Mouse (Mus musculus) stomach, embryonic 14.5 days (tissue): ENCODE results near the gene A730049H05Rik. TPM values are rescaled to one million over a fixed set of nuclear protein-coding genes. Genes with fewer than 3 reads are reported as not detected.

ENCODE experiments used
- ATAC-seq: fragments of 200-750 bp; cut with Nextera tagmentation; 2 replicates; pipeline ENCODE4 v1.8.0; 2017; ENCODE audit warnings: low read depth, moderate TSS enrichment; ENCODE audit not compliant: insufficient number of reproducible peaks, insufficient read depth, low FRiP score
- H3K27ac ChIP-seq: fragments of 300-500 bp; sonication (generic); 2 replicates; pipeline ENCODE4 v1.5.1; 2014; ENCODE audit warnings: mild to moderate bottlenecking, low read length, moderate library complexity, mixed read lengths
- H3K27me3 ChIP-seq: fragments of 300-500 bp; sonication (generic); 2 replicates; pipeline ENCODE4 v1.6.1; 2014; ENCODE audit warnings: low read length, control low read depth, mixed read lengths; ENCODE audit not compliant: control insufficient read depth, insufficient read depth
- H3K36me3 ChIP-seq: fragments of 300-500 bp; sonication (generic); 2 replicates; pipeline ENCODE4 v1.6.1; 2014; ENCODE audit warnings: mild to moderate bottlenecking, control low read depth, low read length, moderate library complexity, mixed read lengths; ENCODE audit not compliant: control insufficient read depth, insufficient read depth
- H3K4me1 ChIP-seq: fragments of 300-500 bp; sonication (generic); 2 replicates; pipeline ENCODE4 v1.6.1; 2014; ENCODE audit warnings: low read length, control low read depth, mixed read lengths; ENCODE audit not compliant: control insufficient read depth, insufficient read depth
- H3K4me2 ChIP-seq: fragments of 300-500 bp; sonication (generic); replicated peaks from 2 replicates; pipeline ENCODE4 v1.6.1; 2014; ENCODE audit warnings: low read depth, low read length, control low read depth
- H3K4me3 ChIP-seq: fragments of 300-500 bp; sonication (generic); 2 replicates; pipeline ENCODE4 v1.5.1; 2014; ENCODE audit warnings: low read depth, low read length, control low read depth
- H3K9ac ChIP-seq: fragments of 300-500 bp; sonication (generic); replicated peaks from 2 replicates; pipeline ENCODE4 v1.6.1; 2014; ENCODE audit warnings: low read depth, mild to moderate bottlenecking, control low read depth, low read length, moderate library complexity, mixed read lengths
- H3K9me3 ChIP-seq: fragments of 300-500 bp; sonication (generic); 2 replicates; pipeline ENCODE4 v1.6.1; 2016; ENCODE audit warnings: low read depth, low read length, control low read depth; ENCODE audit not compliant: control insufficient read depth
- WGBS: fragments of 180-500 bp; shearing (Covaris S2); extraction: QIAGEN DNeasy Blood & Tissue Kit; methylation state at CpG from one replicate; pipeline ENCODE4 v1.1.7; 2014; 5-methylcytosine and 5-hydroxymethylcytosine counted together
- polyA plus RNA-seq: library from polyadenylated mRNA; unstranded; fragments of >200 nt; fragmentation: Nextera tagmentation; extraction: Ambion mirVana; gene quantifications from 2 replicates; pipeline ENCODE4 v1.2.1, GENCODE M21; 2014

The A730049H05Rik gene
- polyA plus RNA-seq, 1 experiment from 2014 or later, result 1.5 TPM

DNA sequence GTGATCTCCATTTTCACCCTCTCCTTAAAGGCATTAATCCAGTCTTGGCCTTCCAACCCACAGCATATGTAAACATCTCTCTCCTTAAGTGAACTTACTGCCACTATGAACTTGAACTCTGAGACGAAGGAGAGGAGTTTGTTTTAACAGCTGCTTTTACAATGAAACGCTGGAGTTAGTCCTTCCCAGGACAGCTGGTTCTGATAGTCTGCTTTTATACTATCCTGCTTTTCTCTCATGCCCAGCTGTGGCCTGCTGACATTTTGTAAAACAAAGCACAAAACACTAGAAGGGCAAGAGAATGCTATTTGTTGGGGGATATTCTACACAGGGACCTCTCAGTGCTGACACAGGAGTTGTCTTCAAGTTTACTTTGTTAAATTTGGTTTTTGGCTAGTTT lies 25.7 kb downstream of the A730049H05Rik start:
- Histone ChIP-seq H3K4me2 (no peak overlapping the region), H3K9me3 (no peaks in the 10 kb centered on the region), H3K36me3 (no peaks in the 10 kb centered on the region), H3K4me3 (no peak overlapping the region), H3K9ac (no peak overlapping the region), H3K27ac (no peak overlapping the region), H3K27me3 (no peaks in the 10 kb centered on the region), H3K4me1 (peaks cover 3% of the 10 kb centered on the region; the same call in 1 of the 2 replicates)
- ATAC-seq, result no peak
- 19% methylated on average over 2 of the region's 2 CpGs for WGBS

- no peaks in the 10 kb centered on the region for H3K36me3 ChIP-seq
- no peaks in the 10 kb centered on the region for H3K9me3 ChIP-seq
- H3K9ac ChIP-seq, result no peak overlapping the region
- no peak overlapping the region for H3K4me3 ChIP-seq
- no peaks in the 10 kb centered on the region for H3K27me3 ChIP-seq
- no peak overlapping the region for H3K27ac ChIP-seq
- ATAC-seq, result no peak
- H3K4me1 ChIP-seq, result peaks cover 3% of the 10 kb centered on the region; the same call in 1 of the 2 replicates
- WGBS, result 86% methylated on average over 2 of the region's 2 CpGs
- H3K4me2 ChIP-seq, result no peak overlapping the region
Measured at GRCm38 (mm10) chr6:92843474-92843873, 27.2 kb downstream of the A730049H05Rik start.

- Histone ChIP-seq H3K4me3 (no peak overlapping the region), H3K9me3 (no peaks in the 10 kb centered on the region), H3K27me3 (no peaks in the 10 kb centered on the region), H3K36me3 (peaks cover 7% of the 10 kb centered on the region; the same call in 1 of the 2 replicates), H3K9ac (no peak overlapping the region), H3K4me2 (no peak overlapping the region), H3K4me1 (peaks cover 3% of the 10 kb centered on the region; the same call in 1 of the 2 replicates), H3K27ac (no peak overlapping the region)
- no peak for ATAC-seq
- 70% methylated on average over 8 of the region's 8 CpGs for WGBS
Measured at GRCm38 (mm10) chr6:92845898-92846297, 29.6 kb downstream of the A730049H05Rik start.

GRCm38 (mm10) chr6:92846614-92847013 lies 30.3 kb downstream of the A730049H05Rik start:
- Histone ChIP-seq H3K27ac (no peak overlapping the region), H3K4me2 (no peak overlapping the region), H3K4me1 (peaks cover 3% of the 10 kb centered on the region; the same call in 1 of the 2 replicates), H3K9ac (no peak overlapping the region), H3K4me3 (no peak overlapping the region), H3K9me3 (no peaks in the 10 kb centered on the region), H3K36me3 (peaks cover 7% of the 10 kb centered on the region; the same call in 1 of the 2 replicates), H3K27me3 (no peaks in the 10 kb centered on the region)
- ATAC-seq, result no peak
- WGBS, result 54% methylated on average over 4 of the region's 4 CpGs

DNA sequence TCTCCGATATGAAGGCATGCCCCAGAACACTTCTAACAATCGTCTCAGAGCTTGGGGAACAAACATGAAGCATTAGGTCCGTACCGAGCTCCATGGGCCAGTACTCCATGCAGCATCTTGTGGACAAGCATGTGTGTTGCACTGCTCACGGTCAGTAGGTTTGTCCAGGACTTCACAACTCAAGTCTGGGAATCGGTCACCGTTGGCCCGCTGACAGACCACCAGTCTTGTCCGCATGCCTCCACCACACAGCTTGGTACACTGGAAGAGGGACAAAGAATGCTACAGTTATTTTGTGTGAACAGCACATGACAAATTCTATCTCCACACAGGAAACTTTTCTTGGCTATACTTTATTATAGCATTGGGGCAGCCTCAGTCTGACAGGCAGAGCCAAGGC lies 32.9 kb downstream of the A730049H05Rik start:
- ATAC-seq, result no peak
- H3K27ac ChIP-seq, result no peak overlapping the region
- H3K9ac ChIP-seq, result no peak overlapping the region
- H3K36me3 ChIP-seq, result peaks cover 7% of the 10 kb centered on the region; the same call in 1 of the 2 replicates
- WGBS, result 91% methylated on average over 9 of the region's 9 CpGs
- H3K4me3 ChIP-seq, result no peak overlapping the region
- H3K9me3 ChIP-seq, result no peaks in the 10 kb centered on the region
- no peak overlapping the region for H3K4me2 ChIP-seq
- H3K4me1 ChIP-seq, result no peaks in the 10 kb centered on the region; the same call in 1 of the 2 replicates
- no peaks in the 10 kb centered on the region for H3K27me3 ChIP-seq

- peaks cover 7% of the 10 kb centered on the region; the same call in 1 of the 2 replicates for H3K36me3 ChIP-seq
- H3K27ac ChIP-seq, result peak overlapping the region; percentile 39; the same call in 1 of the 2 replicates
- no peaks in the 10 kb centered on the region; the same call in 1 of the 2 replicates for H3K4me1 ChIP-seq
- H3K27me3 ChIP-seq, result no peaks in the 10 kb centered on the region
- no peak overlapping the region for H3K4me2 ChIP-seq
- no peak overlapping the region for H3K4me3 ChIP-seq
- peak; percentile 67; the same call in 1 of the 2 replicates for ATAC-seq
- WGBS, result 38% methylated on average over 5 of the region's 5 CpGs
- no peaks in the 10 kb centered on the region for H3K9me3 ChIP-seq
- no peak overlapping the region for H3K9ac ChIP-seq
Measured at GRCm38 (mm10) chr6:92850250-92850649, 34.0 kb downstream of the A730049H05Rik start.

- no peaks in the 10 kb centered on the region for H3K27me3 ChIP-seq
- no peak for ATAC-seq
- no peak overlapping the region for H3K4me3 ChIP-seq
- no peaks in the 10 kb centered on the region for H3K4me1 ChIP-seq
- H3K36me3 ChIP-seq, result peaks cover 16% of the 10 kb centered on the region; the same call in 1 of the 2 replicates
- no peak overlapping the region for H3K9ac ChIP-seq
- WGBS, result 69% methylated on average over 4 of the region's 4 CpGs
- no peak overlapping the region for H3K4me2 ChIP-seq
- H3K27ac ChIP-seq, result no peak overlapping the region
- H3K9me3 ChIP-seq, result no peaks in the 10 kb centered on the region
Measured at GRCm38 (mm10) chr6:92854873-92855272, 38.6 kb downstream of the A730049H05Rik start.

- ATAC-seq, result no peak
- Histone ChIP-seq H3K27me3 (no peaks in the 10 kb centered on the region), H3K4me1 (no peaks in the 10 kb centered on the region), H3K9ac (no peak overlapping the region), H3K27ac (no peak overlapping the region), H3K4me2 (no peak overlapping the region), H3K4me3 (no peak overlapping the region), H3K9me3 (no peaks in the 10 kb centered on the region), H3K36me3 (peaks cover 16% of the 10 kb centered on the region; the same call in 1 of the 2 replicates)
- WGBS, result 88% methylated on average over 13 of the region's 13 CpGs
Measured at GRCm38 (mm10) chr6:92857761-92858160, 41.5 kb downstream of the A730049H05Rik start.
